Mouse (Mus musculus): Measurements from ENCODE around the gene Mef2d.
A peak's percentile ranks its signal among the peaks of the same experiment; 100 is the strongest.
"Not testable (repeated sequence)": the region's sequence is repeated elsewhere in the genome, so short reads cannot be mapped to it uniquely, and the experiment has no call there.

The Mef2d gene

GRCm38 (mm10) chr3:88150999-88151364, 8.8 kb downstream of the Mef2d start:
- DNase-seq, result no peak

GRCm38 (mm10) chr3:88152056-88152455, 9.9 kb downstream of the Mef2d start:
- DNase-seq, result no peak

GRCm38 (mm10) chr3:88153290-88154011, 11.3 kb downstream of the Mef2d start:
- DNase-seq, result no peak

GRCm38 (mm10) chr3:88154236-88154635, 12.1 kb downstream of the Mef2d start:
- DNase-seq, result no peak

- DNase-seq, result no peak
These were observed 14.6 kb downstream of the Mef2d start for GRCm38 (mm10) chr3:88156817-88157216.

GRCm38 (mm10) chr3:88157771-88158597, 15.8 kb downstream of the Mef2d start:
- peak; percentile 69 to 70 for DNase-seq

GRCm38 (mm10) chr3:88158991-88159390, 16.8 kb downstream of the Mef2d start:
- DNase-seq, result no peak

GRCm38 (mm10) chr3:88160856-88161255, 18.7 kb downstream of the Mef2d start:
- no peak for DNase-seq

- DNase-seq, result no peak
These were observed 20.1 kb downstream of the Mef2d start for GRCm38 (mm10) chr3:88162259-88162658.

GRCm38 (mm10) chr3:88162811-88163210, 20.6 kb downstream of the Mef2d start:
- no peak for DNase-seq

GRCm38 (mm10) chr3:88163847-88164246, 21.7 kb downstream of the Mef2d start:
- DNase-seq, result no peak

- DNase-seq, result no peak
These were observed 22.1 kb downstream of the Mef2d start for GRCm38 (mm10) chr3:88164263-88164662.

- DNase-seq, result no peak
These were observed 23.9 kb downstream of the Mef2d start for GRCm38 (mm10) chr3:88166056-88166455.

- DNase-seq, result no peak
These were observed 28.2 kb downstream of the Mef2d start for GRCm38 (mm10) chr3:88170361-88170760.

- no peak for DNase-seq
These were observed 30.3 kb downstream of the Mef2d start for GRCm38 (mm10) chr3:88172440-88172839.

GRCm38 (mm10) chr3:88173375-88173774, 31.2 kb downstream of the Mef2d start:
- peak; percentile 68 to 79 for DNase-seq

- DNase-seq, result no peak
These were observed 32.7 kb downstream of the Mef2d start for GRCm38 (mm10) chr3:88174894-88175293.

GRCm38 (mm10) chr3:88177106-88177505, 34.9 kb downstream of the Mef2d start:
- DNase-seq, result no peak

- DNase-seq, result peak; percentile 99 to 100
These were observed 35.6 kb downstream of the Mef2d start for GRCm38 (mm10) chr3:88177562-88178345.

GRCm38 (mm10) chr3:88178346-88178733, 36.2 kb downstream of the Mef2d start:
- not testable (repeated sequence) for DNase-seq

GRCm38 (mm10) chr3:88178986-88179385, 36.8 kb downstream of the Mef2d start:
- DNase-seq, result no peak

GRCm38 (mm10) chr3:88181374-88181773, 39.2 kb downstream of the Mef2d start:
- no peak for DNase-seq

GRCm38 (mm10) chr3:88186424-88186823, 44.3 kb downstream of the Mef2d start:
- no peak for DNase-seq

Measured in lung, postnatal 4 days (tissue).